Mouse (Mus musculus) macrophage (primary cell): Measurements from ENCODE around the gene 1700029I15Rik. TPM values are rescaled to one million over a fixed set of nuclear protein-coding genes. Genes with fewer than 3 reads are reported as not detected.

ENCODE experiments used
- H3K27ac ChIP-seq: fragments of 350-480 bp; formaldehyde crosslinking; 2 replicates; pipeline ENCODE4 v1.9.0; 2021
- H3K36me3 ChIP-seq: fragments of 350-480 bp; formaldehyde crosslinking; 2 replicates; pipeline ENCODE4 v1.9.0; 2021; ENCODE audit errors: inconsistent target
- H3K4me3 ChIP-seq: fragments of 350-480 bp; formaldehyde crosslinking; 2 replicates; pipeline ENCODE4 v1.9.0; 2021; ENCODE audit errors: inconsistent target
- H3K79me2 ChIP-seq: fragments of 350-480 bp; formaldehyde crosslinking; 2 replicates; pipeline ENCODE4 v1.9.0; 2021; ENCODE audit errors: inconsistent target
- WGBS: methylation state at CpG from one replicate; pipeline ENCODE4 v1.1.7; 2026; ENCODE audit warnings: inconsistent platforms; ENCODE audit not compliant: missing documents; 5-methylcytosine and 5-hydroxymethylcytosine counted together
- polyA plus RNA-seq: library from polyadenylated mRNA; stranded (reverse); fragments of 250-400 nt; gene quantifications from 3 replicates; pipeline ENCODE4 v1.2.4, GENCODE M21; 2018; ENCODE audit warnings: inconsistent platforms

Gene 1700029I15Rik
- polyA plus RNA-seq, 1 experiment from 2014 or later, result 0.50 TPM

GRCm38 (mm10) chr2:92434375-92434745, 52.0 kb downstream of the 1700029I15Rik start:
- Histone ChIP-seq H3K36me3 (no peaks in the 10 kb centered on the region), H3K27ac (peak overlapping the region; percentile 19; the same call in 1 of the 2 replicates), H3K4me3 (peak overlapping the region; percentile 28), H3K79me2 (peaks cover 25% of the 10 kb centered on the region; the same call in 1 of the 2 replicates)
- 3% methylated on average over 12 of the region's 12 CpGs for WGBS

GRCm38 (mm10) chr2:92435023-92435422, 52.7 kb downstream of the 1700029I15Rik start:
- Histone ChIP-seq H3K27ac (peak overlapping the region; percentile 19; the same call in 1 of the 2 replicates), H3K36me3 (no peaks in the 10 kb centered on the region), H3K4me3 (no peak overlapping the region), H3K79me2 (peaks cover 18% of the 10 kb centered on the region; the same call in 1 of the 2 replicates)
- WGBS, result 63% methylated on average over 6 of the region's 6 CpGs

Other genes starting within 250 kb of the 1700029I15Rik start
- gene Pex16, start 7.9 kb upstream of the 1700029I15Rik start, polyA plus RNA-seq, result 5.9 to 14.5 TPM (median 11.3 TPM) in 3 replicates
- gene Large2, start 7.7 kb upstream of the 1700029I15Rik start, polyA plus RNA-seq, result not detected in 3 replicates
- 0.09 to 0.12 TPM in 2 of 3 replicates, not detected in the other for gene Mapk8ip1, start 18.7 kb downstream of the 1700029I15Rik start, polyA plus RNA-seq
- gene Cry2, start 51.5 kb downstream of the 1700029I15Rik start, polyA plus RNA-seq, result 2.4 to 3.5 TPM (median 3.0 TPM) in 3 replicates
- gene Slc35c1, start 78.0 kb downstream of the 1700029I15Rik start, polyA plus RNA-seq, result 19.5 to 23.8 TPM (median 21.6 TPM) in 3 replicates
- gene Chst1, start 217.2 kb downstream of the 1700029I15Rik start, polyA plus RNA-seq, result not detected in 3 replicates